Mouse (Mus musculus): ENCODE data around the gene Klhl9. TPM values are rescaled to one million over a fixed set of nuclear protein-coding genes. Genes with fewer than 3 reads are reported as not detected.
A peak's percentile ranks its signal among the peaks of the same experiment; 100 is the strongest.
"Not testable (repeated sequence)": the region's sequence is repeated elsewhere in the genome, so short reads cannot be mapped to it uniquely, and the experiment has no call there.

Gene Klhl9
- polyA plus RNA-seq, 1 experiment from 2014 or later = 151 TPM

DNA sequence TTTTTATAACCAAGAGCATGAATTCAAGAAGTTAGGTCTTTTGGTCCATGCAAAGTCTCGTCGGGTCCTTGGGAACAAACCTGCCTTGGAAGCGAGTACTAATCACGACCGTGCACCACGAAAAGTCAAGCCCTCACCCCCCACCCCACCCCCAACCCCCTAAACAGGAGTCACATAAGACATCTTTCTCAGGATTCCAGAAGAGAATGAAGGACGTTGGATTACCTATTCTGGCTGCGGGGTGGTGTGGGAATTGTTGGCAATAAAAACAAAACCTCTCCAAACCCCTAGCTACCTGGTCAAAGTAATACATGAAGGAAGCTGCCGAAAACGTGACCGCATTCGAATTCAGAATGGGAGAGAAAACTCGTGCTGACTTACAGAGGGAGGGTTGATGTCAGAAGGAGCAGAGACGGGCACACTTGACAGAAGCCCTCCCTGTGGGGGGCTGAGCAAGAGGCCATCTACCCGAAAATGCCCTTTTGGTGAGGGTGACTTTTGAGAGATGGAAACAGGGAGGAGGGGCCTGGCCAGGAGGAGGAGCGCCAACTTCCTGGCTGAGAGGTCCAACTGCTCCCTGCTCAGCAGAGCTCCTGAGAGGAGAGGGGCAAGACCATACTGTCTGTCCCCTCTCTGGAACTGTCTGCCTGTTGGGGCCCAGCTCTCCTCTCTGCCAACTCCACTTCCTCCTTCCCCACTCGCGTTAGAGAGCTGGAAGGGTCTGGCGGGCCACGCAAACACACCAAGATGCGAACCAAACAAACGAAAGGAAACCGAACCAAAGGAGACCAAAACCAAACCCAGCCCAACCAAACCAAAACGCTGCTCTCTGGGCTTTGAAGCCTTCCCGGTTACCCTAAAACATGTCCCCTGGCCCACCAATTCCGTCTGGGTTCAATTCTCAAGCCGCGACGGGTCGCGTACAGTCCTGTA is 34.6 kb upstream of the Klhl9 start:
- 14% methylated on average over 28 of the region's 31 CpGs for WGBS
- Histone ChIP-seq H3K4me3 (ENCODE audit: low read depth, low read length) (peak overlapping the region; percentile 30), H3K27ac (ENCODE audit: low read depth, low read length) (peak overlapping the region; percentile 67), H3K9ac (ENCODE audit: low read length) (peak overlapping the region; percentile 3), H3K4me2 (ENCODE audit: low read depth) (peak overlapping the region; percentile 49)
- DNase-seq (ENCODE audit: low spot score) = peak; percentile 35
- H3K9me3 ChIP-seq (ENCODE audit: control insufficient read depth, low read length); H3K27me3 ChIP-seq (ENCODE audit: control insufficient read depth, insufficient read depth, low read length); H3K36me3 ChIP-seq (ENCODE audit: control insufficient read depth, insufficient read depth, low read length); H3K4me1 ChIP-seq (ENCODE audit: control insufficient read depth, insufficient read depth, low read length); ATAC-seq (ENCODE audit: insufficient read depth, low FRiP score, low TSS enrichment): not testable (repeated sequence)

DNA sequence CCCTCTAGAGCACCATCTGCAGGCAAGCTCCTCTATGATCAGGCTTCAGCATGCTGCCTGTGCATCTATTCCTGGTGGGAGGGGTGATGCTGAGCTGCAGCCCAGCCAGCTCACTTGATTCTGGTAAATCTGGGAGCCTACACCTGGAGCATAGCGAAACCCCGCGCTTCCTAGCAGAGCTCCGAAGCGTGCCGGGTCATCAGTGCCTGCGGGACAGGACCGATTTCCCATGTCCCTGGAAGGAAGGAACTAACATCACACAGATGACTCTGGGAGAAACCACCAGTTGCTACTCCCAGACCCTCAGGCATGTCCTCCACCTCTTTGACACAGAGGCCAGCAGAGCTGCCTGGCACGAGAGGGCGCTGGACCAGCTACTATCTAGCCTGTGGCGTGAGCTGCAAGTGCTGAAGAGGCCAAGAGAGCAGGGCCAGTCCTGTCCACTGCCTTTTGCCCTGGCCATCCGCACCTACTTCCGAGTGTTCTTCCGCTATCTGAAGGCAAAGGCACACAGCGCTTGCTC is 32.6 kb upstream of the Klhl9 start, which contains the start of gene Gm13271:
Gene Gm13271, plus strand, starts transcription at position 51 of the 523 bp plus-strand sequence.
- H3K4me2 ChIP-seq (ENCODE audit: low read depth); H3K9ac ChIP-seq (ENCODE audit: low read length); H3K9me3 ChIP-seq (ENCODE audit: control insufficient read depth, low read length); H3K4me3 ChIP-seq (ENCODE audit: low read depth, low read length); ATAC-seq (ENCODE audit: insufficient read depth, low FRiP score, low TSS enrichment); H3K27ac ChIP-seq (ENCODE audit: low read depth, low read length); H3K27me3 ChIP-seq (ENCODE audit: control insufficient read depth, insufficient read depth, low read length); DNase-seq (ENCODE audit: low spot score); H3K36me3 ChIP-seq (ENCODE audit: control insufficient read depth, insufficient read depth, low read length); H3K4me1 ChIP-seq (ENCODE audit: control insufficient read depth, insufficient read depth, low read length): not testable (repeated sequence)
- WGBS = 90% methylated on average over 12 of the region's 15 CpGs

DNA sequence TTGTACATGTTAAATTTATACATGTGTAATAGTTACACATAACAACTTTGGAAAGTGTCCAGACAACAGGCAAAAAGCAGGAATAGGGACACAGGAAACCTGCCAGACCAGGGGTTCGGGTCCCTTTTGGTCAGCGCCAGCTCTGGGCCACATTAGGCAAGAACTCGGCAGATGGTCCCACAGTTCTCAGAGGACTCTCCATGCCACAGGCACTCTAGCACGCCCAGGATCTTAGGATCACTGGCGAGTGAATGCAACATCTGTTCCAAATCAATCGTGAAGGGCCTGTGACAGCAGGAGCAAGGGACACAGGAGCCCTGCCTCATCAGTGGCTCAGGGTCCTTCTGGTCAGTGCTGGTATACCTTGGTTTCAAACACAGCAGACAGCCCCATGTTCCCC is 27.7 kb upstream of the Klhl9 start:
- H3K27me3 ChIP-seq (ENCODE audit: control insufficient read depth, insufficient read depth, low read length) = no peaks in the 10 kb centered on the region
- H3K4me3 ChIP-seq (ENCODE audit: low read depth, low read length) = no peak overlapping the region
- DNase-seq (ENCODE audit: low spot score) = no peak
- no peak overlapping the region for H3K27ac ChIP-seq (ENCODE audit: low read depth, low read length)
- no peaks in the 10 kb centered on the region for H3K9me3 ChIP-seq (ENCODE audit: control insufficient read depth, low read length)
- H3K4me2 ChIP-seq (ENCODE audit: low read depth) = no peak overlapping the region
- no peak overlapping the region for H3K9ac ChIP-seq (ENCODE audit: low read length)
- WGBS = 54% methylated on average over 6 of the region's 6 CpGs
- no peaks in the 10 kb centered on the region for H3K4me1 ChIP-seq (ENCODE audit: control insufficient read depth, insufficient read depth, low read length)
- ATAC-seq (ENCODE audit: insufficient read depth, low FRiP score, low TSS enrichment) = no peak
- H3K36me3 ChIP-seq (ENCODE audit: control insufficient read depth, insufficient read depth, low read length) = no peaks in the 10 kb centered on the region

DNA sequence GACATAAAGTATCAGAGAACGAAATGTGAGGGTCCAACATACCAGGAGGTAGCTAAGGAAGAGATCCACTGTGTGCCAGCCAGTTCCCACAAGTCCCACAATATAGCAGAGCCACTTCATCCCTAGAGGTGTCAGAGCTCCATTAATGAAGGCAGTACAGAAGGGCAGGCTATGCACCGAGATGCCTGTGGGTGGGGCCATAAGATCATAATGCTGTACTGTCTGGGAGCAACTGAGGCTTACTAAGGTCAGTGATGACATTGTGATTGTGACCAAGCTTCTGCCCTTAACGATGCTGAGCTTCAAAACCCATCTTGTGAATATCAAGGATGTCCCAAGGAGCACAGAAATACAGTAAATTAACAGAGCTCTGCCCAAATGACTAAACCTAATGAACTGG is 21.9 kb upstream of the Klhl9 start:
- no peak for ATAC-seq (ENCODE audit: insufficient read depth, low FRiP score, low TSS enrichment)
- Histone ChIP-seq H3K27me3 (ENCODE audit: control insufficient read depth, insufficient read depth, low read length) (no peaks in the 10 kb centered on the region), H3K4me3 (ENCODE audit: low read depth, low read length) (no peak overlapping the region), H3K36me3 (ENCODE audit: control insufficient read depth, insufficient read depth, low read length) (no peaks in the 10 kb centered on the region), H3K4me1 (ENCODE audit: control insufficient read depth, insufficient read depth, low read length) (no peaks in the 10 kb centered on the region), H3K9me3 (ENCODE audit: control insufficient read depth, low read length) (no peaks in the 10 kb centered on the region), H3K9ac (ENCODE audit: low read length) (no peak overlapping the region), H3K4me2 (ENCODE audit: low read depth) (no peak overlapping the region), H3K27ac (ENCODE audit: low read depth, low read length) (no peak overlapping the region)
- WGBS = 75% methylated on average over 3 of the region's 3 CpGs
- no peak for DNase-seq (ENCODE audit: low spot score)

DNA sequence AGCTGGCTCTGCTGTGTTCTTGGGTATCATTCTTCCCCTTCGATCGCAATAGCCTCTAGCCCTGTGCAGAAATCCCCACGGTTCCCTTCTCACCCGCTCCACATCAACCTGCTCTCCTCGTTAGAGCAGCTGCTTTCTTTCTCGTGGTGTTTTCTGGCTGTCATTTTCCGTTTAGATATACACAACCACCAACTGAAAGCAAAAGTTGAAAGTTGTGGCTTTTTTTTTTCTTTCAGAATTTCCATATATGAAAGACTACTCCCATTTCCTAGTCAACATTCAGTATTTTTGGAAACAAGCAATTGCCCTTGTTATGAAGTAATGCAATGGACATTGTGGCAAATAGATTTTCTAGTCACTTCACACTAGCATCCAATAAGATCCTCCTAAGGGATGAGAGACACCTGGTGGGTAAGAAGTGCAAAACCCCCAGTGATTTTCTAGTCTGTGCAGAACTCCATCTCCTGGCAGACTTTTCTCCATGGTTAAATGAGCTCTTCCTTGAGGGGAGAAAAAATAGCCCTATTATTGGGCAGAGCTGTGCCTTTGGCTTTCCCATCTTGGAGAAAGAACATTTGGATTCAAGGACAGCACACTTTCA is 20.6 kb upstream of the Klhl9 start:
- 91% methylated on average over 7 of the region's 7 CpGs for WGBS
- H3K9ac ChIP-seq (ENCODE audit: low read length) = no peak overlapping the region
- DNase-seq (ENCODE audit: low spot score) (no peak), ATAC-seq (ENCODE audit: insufficient read depth, low FRiP score, low TSS enrichment) (no peak)
- no peaks in the 10 kb centered on the region for H3K27me3 ChIP-seq (ENCODE audit: control insufficient read depth, insufficient read depth, low read length)
- no peak overlapping the region for H3K27ac ChIP-seq (ENCODE audit: low read depth, low read length)
- no peaks in the 10 kb centered on the region for H3K36me3 ChIP-seq (ENCODE audit: control insufficient read depth, insufficient read depth, low read length)
- H3K4me1 ChIP-seq (ENCODE audit: control insufficient read depth, insufficient read depth, low read length) = no peaks in the 10 kb centered on the region
- H3K4me3 ChIP-seq (ENCODE audit: low read depth, low read length) = no peak overlapping the region
- H3K9me3 ChIP-seq (ENCODE audit: control insufficient read depth, low read length) = no peaks in the 10 kb centered on the region
- no peak overlapping the region for H3K4me2 ChIP-seq (ENCODE audit: low read depth)

DNA sequence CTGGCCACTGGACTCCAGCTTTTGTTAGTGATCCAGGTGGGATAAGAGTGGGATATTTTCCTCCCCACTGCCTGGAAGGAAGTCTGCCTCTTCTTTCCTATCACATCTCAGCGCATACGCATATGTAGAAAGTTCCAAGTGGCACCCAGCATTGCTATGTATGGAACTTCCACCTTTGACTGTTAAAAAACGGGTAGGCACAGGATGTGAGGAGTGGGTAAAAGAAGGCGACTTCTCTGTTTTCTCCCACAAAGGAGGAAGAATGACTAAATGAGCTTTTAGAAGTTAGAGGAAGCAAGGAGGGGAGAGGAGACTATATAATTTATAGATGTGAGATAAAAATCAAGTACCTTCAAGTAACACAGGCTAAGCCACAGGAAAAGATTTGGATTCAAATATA is 19.2 kb upstream of the Klhl9 start:
- ATAC-seq (ENCODE audit: insufficient read depth, low FRiP score, low TSS enrichment) (no peak), DNase-seq (ENCODE audit: low spot score) (no peak)
- Histone ChIP-seq H3K9ac (ENCODE audit: low read length) (no peak overlapping the region), H3K27me3 (ENCODE audit: control insufficient read depth, insufficient read depth, low read length) (no peaks in the 10 kb centered on the region), H3K4me2 (ENCODE audit: low read depth) (no peak overlapping the region), H3K4me1 (ENCODE audit: control insufficient read depth, insufficient read depth, low read length) (no peaks in the 10 kb centered on the region), H3K27ac (ENCODE audit: low read depth, low read length) (no peak overlapping the region), H3K4me3 (ENCODE audit: low read depth, low read length) (no peak overlapping the region), H3K9me3 (ENCODE audit: control insufficient read depth, low read length) (no peaks in the 10 kb centered on the region), H3K36me3 (ENCODE audit: control insufficient read depth, insufficient read depth, low read length) (no peaks in the 10 kb centered on the region)
- WGBS = 94% methylated on average over 4 of the region's 4 CpGs

DNA sequence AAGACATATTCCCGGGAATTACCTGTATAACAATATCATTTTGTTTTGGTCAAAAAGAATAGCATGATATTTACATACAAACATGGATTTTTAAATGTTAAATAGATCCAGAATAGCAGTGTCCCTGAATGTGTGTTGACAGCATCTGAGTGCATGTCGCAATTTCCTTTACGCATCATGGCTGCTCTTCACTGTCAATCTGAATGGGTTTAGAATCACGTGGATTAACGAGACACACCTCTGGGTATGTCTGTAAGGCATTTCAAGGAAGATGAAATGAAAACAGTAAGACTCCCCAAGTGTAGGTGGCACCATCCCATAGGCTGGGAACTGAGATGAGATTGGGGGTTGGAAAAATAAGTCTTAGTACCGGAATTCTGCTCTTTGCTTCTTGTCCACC is 16.8 kb upstream of the Klhl9 start:
- no peak for DNase-seq (ENCODE audit: low spot score)
- WGBS = 91% methylated on average over 6 of the region's 6 CpGs
- no peaks in the 10 kb centered on the region for H3K4me1 ChIP-seq (ENCODE audit: control insufficient read depth, insufficient read depth, low read length)
- no peak overlapping the region for H3K4me2 ChIP-seq (ENCODE audit: low read depth)
- H3K27me3 ChIP-seq (ENCODE audit: control insufficient read depth, insufficient read depth, low read length) = no peaks in the 10 kb centered on the region
- H3K4me3 ChIP-seq (ENCODE audit: low read depth, low read length) = no peak overlapping the region
- ATAC-seq (ENCODE audit: insufficient read depth, low FRiP score, low TSS enrichment) = no peak
- no peak overlapping the region for H3K27ac ChIP-seq (ENCODE audit: low read depth, low read length)
- H3K36me3 ChIP-seq (ENCODE audit: control insufficient read depth, insufficient read depth, low read length) = no peaks in the 10 kb centered on the region
- no peak overlapping the region for H3K9ac ChIP-seq (ENCODE audit: low read length)
- no peaks in the 10 kb centered on the region for H3K9me3 ChIP-seq (ENCODE audit: control insufficient read depth, low read length)

DNA sequence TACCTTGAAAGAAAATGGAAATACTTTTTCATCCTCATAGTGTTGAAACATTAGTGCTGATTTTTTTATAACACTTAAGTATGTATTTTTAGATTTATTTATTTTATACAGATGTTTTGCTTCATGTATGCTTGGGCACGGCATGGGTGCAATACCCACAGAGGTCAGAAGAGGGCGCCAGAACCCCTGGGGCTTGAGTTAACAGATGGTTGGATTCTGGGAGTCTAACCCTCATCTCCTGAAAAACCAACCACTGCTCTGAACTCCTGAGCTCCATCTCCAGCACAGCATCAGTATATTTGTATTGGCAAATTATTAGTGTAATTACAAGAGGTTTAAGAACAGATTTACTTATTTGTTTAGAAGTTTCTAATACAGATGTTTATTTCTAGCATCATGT is 16.2 kb upstream of the Klhl9 start:
- Histone ChIP-seq H3K4me1 (ENCODE audit: control insufficient read depth, insufficient read depth, low read length) (no peaks in the 10 kb centered on the region), H3K27me3 (ENCODE audit: control insufficient read depth, insufficient read depth, low read length) (no peaks in the 10 kb centered on the region), H3K9me3 (ENCODE audit: control insufficient read depth, low read length) (no peaks in the 10 kb centered on the region), H3K27ac (ENCODE audit: low read depth, low read length) (no peak overlapping the region), H3K9ac (ENCODE audit: low read length) (no peak overlapping the region), H3K4me3 (ENCODE audit: low read depth, low read length) (no peak overlapping the region), H3K4me2 (ENCODE audit: low read depth) (no peak overlapping the region), H3K36me3 (ENCODE audit: control insufficient read depth, insufficient read depth, low read length) (no peaks in the 10 kb centered on the region)
- no peak for ATAC-seq (ENCODE audit: insufficient read depth, low FRiP score, low TSS enrichment)
- 3% methylated on average over 2 of the region's 2 CpGs for WGBS
- peak; percentile 81 for DNase-seq (ENCODE audit: low spot score)

Data from neural tube, embryonic 11.5 days (tissue).